Mouse (Mus musculus): ENCODE results near the gene Samd4. TPM values are rescaled to one million over a fixed set of nuclear protein-coding genes. Genes with fewer than 3 reads are reported as not detected.

The Samd4 gene
- polyA plus RNA-seq, 1 experiment from 2014 or later, result 2.9 TPM

GRCm38 (mm10) chr14:47066901-47067300 lies 184.2 kb downstream of the Samd4 start:
- Histone ChIP-seq H3K27ac (ENCODE audit: low read depth, low read length) (no peak overlapping the region), H3K36me3 (ENCODE audit: control insufficient read depth, insufficient read depth, low read length) (no peaks in the 10 kb centered on the region), H3K4me2 (ENCODE audit: low read depth, low read length, severe bottlenecking) (no peak overlapping the region), H3K4me3 (ENCODE audit: low read depth, low read length) (no peak overlapping the region), H3K9me3 (ENCODE audit: control insufficient read depth, low read length) (no peaks in the 10 kb centered on the region), H3K4me1 (replicated peaks; ENCODE audit: control insufficient read depth, insufficient read depth, low read length) (no peaks in the 10 kb centered on the region), H3K9ac (ENCODE audit: low read length) (no peak overlapping the region), H3K27me3 (ENCODE audit: control insufficient read depth, insufficient read depth, low read length) (no peaks in the 10 kb centered on the region)
- ATAC-seq (replicated peaks; ENCODE audit: low FRiP score) (no peak), DNase-seq (ENCODE audit: low spot score) (no peak)
- WGBS, result 89% methylated on average over 5 of the region's 5 CpGs

- Histone ChIP-seq H3K4me1 (replicated peaks; ENCODE audit: control insufficient read depth, insufficient read depth, low read length) (no peaks in the 10 kb centered on the region), H3K9ac (ENCODE audit: low read length) (no peak overlapping the region), H3K36me3 (ENCODE audit: control insufficient read depth, insufficient read depth, low read length) (no peaks in the 10 kb centered on the region), H3K27me3 (ENCODE audit: control insufficient read depth, insufficient read depth, low read length) (no peaks in the 10 kb centered on the region), H3K9me3 (ENCODE audit: control insufficient read depth, low read length) (no peaks in the 10 kb centered on the region), H3K4me2 (ENCODE audit: low read depth, low read length, severe bottlenecking) (no peak overlapping the region), H3K4me3 (ENCODE audit: low read depth, low read length) (no peak overlapping the region), H3K27ac (ENCODE audit: low read depth, low read length) (no peak overlapping the region)
- DNase-seq (ENCODE audit: low spot score), result peak; percentile 65
- ATAC-seq (replicated peaks; ENCODE audit: low FRiP score), result no peak
- 60% methylated on average over 18 of the region's 18 CpGs for WGBS
These were observed 191.5 kb downstream of the Samd4 start for GRCm38 (mm10) chr14:47074045-47074666.

GRCm38 (mm10) chr14:47075010-47075677 lies 192.5 kb downstream of the Samd4 start:
- ATAC-seq (replicated peaks; ENCODE audit: low FRiP score) (no peak), DNase-seq (ENCODE audit: low spot score) (no peak)
- H3K9me3 ChIP-seq (ENCODE audit: control insufficient read depth, low read length), result no peaks in the 10 kb centered on the region
- 91% methylated on average over 14 of the region's 14 CpGs for WGBS
- H3K27me3 ChIP-seq (ENCODE audit: control insufficient read depth, insufficient read depth, low read length), result no peaks in the 10 kb centered on the region
- no peak overlapping the region for H3K27ac ChIP-seq (ENCODE audit: low read depth, low read length)
- no peaks in the 10 kb centered on the region for H3K36me3 ChIP-seq (ENCODE audit: control insufficient read depth, insufficient read depth, low read length)
- no peak overlapping the region for H3K4me3 ChIP-seq (ENCODE audit: low read depth, low read length)
- H3K9ac ChIP-seq (ENCODE audit: low read length), result no peak overlapping the region
- no peaks in the 10 kb centered on the region for H3K4me1 ChIP-seq (replicated peaks; ENCODE audit: control insufficient read depth, insufficient read depth, low read length)
- H3K4me2 ChIP-seq (ENCODE audit: low read depth, low read length, severe bottlenecking), result no peak overlapping the region

GRCm38 (mm10) chr14:47075856-47076255 lies 193.2 kb downstream of the Samd4 start:
- Histone ChIP-seq H3K9me3 (ENCODE audit: control insufficient read depth, low read length) (no peaks in the 10 kb centered on the region), H3K4me3 (ENCODE audit: low read depth, low read length) (no peak overlapping the region), H3K27ac (ENCODE audit: low read depth, low read length) (no peak overlapping the region), H3K27me3 (ENCODE audit: control insufficient read depth, insufficient read depth, low read length) (no peaks in the 10 kb centered on the region), H3K36me3 (ENCODE audit: control insufficient read depth, insufficient read depth, low read length) (no peaks in the 10 kb centered on the region), H3K4me2 (ENCODE audit: low read depth, low read length, severe bottlenecking) (no peak overlapping the region), H3K4me1 (replicated peaks; ENCODE audit: control insufficient read depth, insufficient read depth, low read length) (no peaks in the 10 kb centered on the region), H3K9ac (ENCODE audit: low read length) (no peak overlapping the region)
- DNase-seq (ENCODE audit: low spot score), result no peak
- no peak for ATAC-seq (replicated peaks; ENCODE audit: low FRiP score)
- 89% methylated on average over 5 of the region's 5 CpGs for WGBS

- 90% methylated on average over 14 of the region's 14 CpGs for whole genome bisulfite sequencing
- H3K9me3 ChIP-seq (ENCODE audit: control insufficient read depth, low read length), result no peaks in the 10 kb centered on the region
- ATAC-seq (replicated peaks; ENCODE audit: low FRiP score) (no peak), DNase-seq (ENCODE audit: low spot score) (no peak)
- H3K27ac ChIP-seq (ENCODE audit: low read depth, low read length), result no peak overlapping the region
- no peaks in the 10 kb centered on the region for H3K36me3 ChIP-seq (ENCODE audit: control insufficient read depth, insufficient read depth, low read length)
- H3K27me3 ChIP-seq (ENCODE audit: control insufficient read depth, insufficient read depth, low read length), result no peaks in the 10 kb centered on the region
- no peaks in the 10 kb centered on the region for H3K4me1 ChIP-seq (replicated peaks; ENCODE audit: control insufficient read depth, insufficient read depth, low read length)
- no peak overlapping the region for H3K9ac ChIP-seq (ENCODE audit: low read length)
- no peak overlapping the region for H3K4me3 ChIP-seq (ENCODE audit: low read depth, low read length)
- no peak overlapping the region for H3K4me2 ChIP-seq (ENCODE audit: low read depth, low read length, severe bottlenecking)
These were observed 194.4 kb downstream of the Samd4 start for GRCm38 (mm10) chr14:47076956-47077575.

GRCm38 (mm10) chr14:47077576-47077970 lies 194.9 kb downstream of the Samd4 start:
- Histone ChIP-seq H3K9me3 (ENCODE audit: control insufficient read depth, low read length) (no peaks in the 10 kb centered on the region), H3K36me3 (ENCODE audit: control insufficient read depth, insufficient read depth, low read length) (no peaks in the 10 kb centered on the region), H3K4me2 (ENCODE audit: low read depth, low read length, severe bottlenecking) (no peak overlapping the region), H3K27ac (ENCODE audit: low read depth, low read length) (no peak overlapping the region), H3K9ac (ENCODE audit: low read length) (no peak overlapping the region), H3K4me3 (ENCODE audit: low read depth, low read length) (no peak overlapping the region), H3K4me1 (replicated peaks; ENCODE audit: control insufficient read depth, insufficient read depth, low read length) (no peaks in the 10 kb centered on the region), H3K27me3 (ENCODE audit: control insufficient read depth, insufficient read depth, low read length) (no peaks in the 10 kb centered on the region)
- DNase-seq (ENCODE audit: low spot score) (no peak), ATAC-seq (replicated peaks; ENCODE audit: low FRiP score) (no peak)
- WGBS, result 88% methylated on average over 3 of the region's 3 CpGs

- Histone ChIP-seq H3K9me3 (ENCODE audit: control insufficient read depth, low read length) (no peaks in the 10 kb centered on the region), H3K27ac (ENCODE audit: low read depth, low read length) (no peak overlapping the region), H3K9ac (ENCODE audit: low read length) (no peak overlapping the region), H3K4me2 (ENCODE audit: low read depth, low read length, severe bottlenecking) (no peak overlapping the region), H3K27me3 (ENCODE audit: control insufficient read depth, insufficient read depth, low read length) (no peaks in the 10 kb centered on the region), H3K4me3 (ENCODE audit: low read depth, low read length) (no peak overlapping the region), H3K36me3 (ENCODE audit: control insufficient read depth, insufficient read depth, low read length) (no peaks in the 10 kb centered on the region), H3K4me1 (replicated peaks; ENCODE audit: control insufficient read depth, insufficient read depth, low read length) (no peaks in the 10 kb centered on the region)
- ATAC-seq (replicated peaks; ENCODE audit: low FRiP score) (no peak), DNase-seq (ENCODE audit: low spot score) (no peak)
- WGBS, result 88% methylated on average over 7 of the region's 7 CpGs
These were observed 197.3 kb downstream of the Samd4 start for GRCm38 (mm10) chr14:47079911-47080310.

GRCm38 (mm10) chr14:47083311-47083710 lies 200.7 kb downstream of the Samd4 start:
- Histone ChIP-seq H3K27me3 (ENCODE audit: control insufficient read depth, insufficient read depth, low read length) (no peaks in the 10 kb centered on the region), H3K9ac (ENCODE audit: low read length) (no peak overlapping the region), H3K4me3 (ENCODE audit: low read depth, low read length) (no peak overlapping the region), H3K27ac (ENCODE audit: low read depth, low read length) (no peak overlapping the region), H3K4me2 (ENCODE audit: low read depth, low read length, severe bottlenecking) (no peak overlapping the region), H3K4me1 (replicated peaks; ENCODE audit: control insufficient read depth, insufficient read depth, low read length) (peaks cover 4% of the 10 kb centered on the region; the same call in 1 of the 2 replicates), H3K9me3 (ENCODE audit: control insufficient read depth, low read length) (no peaks in the 10 kb centered on the region), H3K36me3 (ENCODE audit: control insufficient read depth, insufficient read depth, low read length) (no peaks in the 10 kb centered on the region)
- no peak for DNase-seq (ENCODE audit: low spot score)
- 81% methylated on average over 9 of the region's 9 CpGs for whole genome bisulfite sequencing
- no peak for ATAC-seq (replicated peaks; ENCODE audit: low FRiP score)
